Comparison of ENCODE assay signal across 9 mouse cellular contexts in the genomic region with DNA sequence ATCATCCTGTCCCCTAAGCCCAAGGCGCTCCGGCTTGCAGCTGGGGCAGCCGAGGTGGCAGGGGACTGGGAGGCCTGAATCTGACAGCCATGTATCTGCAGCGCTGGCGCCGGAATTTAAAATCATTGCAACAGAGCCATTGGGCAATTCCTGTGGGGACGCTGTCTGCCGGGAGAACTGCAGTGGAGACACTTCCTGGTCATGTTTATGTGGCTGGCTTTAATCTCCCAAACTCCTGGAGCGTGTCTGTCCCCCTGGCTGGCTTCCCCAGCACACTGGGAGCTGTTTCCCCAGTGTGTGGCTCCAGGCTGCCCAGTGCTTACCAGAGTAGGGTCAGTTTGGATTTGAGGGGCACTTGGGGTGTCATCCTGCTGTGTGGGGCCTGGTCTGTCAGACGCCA.
DNase-seq lines count a peak whose midpoint lies in the region; ATAC-seq lines count a peak whose summit lies in the region.
"Had no signal": no experiment of that assay in that cellular context is flagged by ENCODE, and none has a peak within 500 bp of the region (broad histone marks: within the 10 kb centered on the region; RNA-seq: fewer than 3 reads in every experiment).

No protein-coding gene starts in this region.

- peaks cover 17% of the 10 kb centered on the region for H3K4me1 ChIP-seq in lung, embryonic 16.5 days (replicated peaks; ENCODE audit: control insufficient read depth, insufficient read depth, low read length)

- H3K36me3 ChIP-seq in lung, embryonic 16.5 days (ENCODE audit: control insufficient read depth, insufficient read depth, low read length): no peaks in the 10 kb centered on the region

- no peak overlapping the region for H3K4me2 ChIP-seq in lung, embryonic 16.5 days (ENCODE audit: low read depth, low read length)

- H3K27ac ChIP-seq in lung, embryonic 16.5 days (ENCODE audit: low read length): peak overlapping the region; percentile 90
- H3K27ac ChIP-seq: macrophage had no signal

- H3K9ac ChIP-seq in lung, embryonic 16.5 days (ENCODE audit: low read length): peak overlapping the region; percentile 36; the same call in 1 of the 2 replicates

- peak; percentile 90 for ATAC-seq in lung, embryonic 16.5 days (ENCODE audit: low read depth)
- no peak for ATAC-seq in erythroid progenitor cell, adult 5-6 weeks (replicated peaks; ENCODE audit: low FRiP score, poor library complexity, severe bottlenecking)

- DNase-seq in adrenal gland, postnatal 14 days: peak; percentile 86
- DNase-seq in gastrocnemius, postnatal 10 days: peak; percentile 28
- DNase-seq in kidney, adult 11 months: peak; percentile 50
- DNase-seq in cerebellum, postnatal 10 days: no peak
- no peak for DNase-seq in right cerebral cortex, adult 2 months (ENCODE audit: low spot score in 2 of 2)
- no peak for DNase-seq in frontal cortex, postnatal 25 days (ENCODE audit: low spot score in 2 of 2)

- 0 out of 2 replicates have a peak, but pooled peaks cover 2% of the 10 kb centered on the region for H3K9me3 ChIP-seq in lung, embryonic 16.5 days (ENCODE audit: control insufficient read depth, low read length)

- 34% methylated on average over 10 of the region's 10 CpGs for WGBS in lung, embryonic 16.5 days

- no peaks in the 10 kb centered on the region for H3K27me3 ChIP-seq in lung, embryonic 16.5 days (ENCODE audit: control insufficient read depth, insufficient read depth, low read depth, low read length)

- H3K4me3 ChIP-seq in lung, embryonic 16.5 days (ENCODE audit: low read length): no peak overlapping the region

Comparison
In these comparisons a context has a peak if more than half of its experiments do, and no peak if none do; other contexts are left out.
1. DNase-seq: peak in adrenal gland, postnatal 14 days (single experiment), gastrocnemius, postnatal 10 days (single experiment) and kidney, adult 11 months (single experiment); none in cerebellum, postnatal 10 days (0 of 2), right cerebral cortex, adult 2 months (0 of 2) and frontal cortex, postnatal 25 days (0 of 2).